In the genomic region with DNA sequence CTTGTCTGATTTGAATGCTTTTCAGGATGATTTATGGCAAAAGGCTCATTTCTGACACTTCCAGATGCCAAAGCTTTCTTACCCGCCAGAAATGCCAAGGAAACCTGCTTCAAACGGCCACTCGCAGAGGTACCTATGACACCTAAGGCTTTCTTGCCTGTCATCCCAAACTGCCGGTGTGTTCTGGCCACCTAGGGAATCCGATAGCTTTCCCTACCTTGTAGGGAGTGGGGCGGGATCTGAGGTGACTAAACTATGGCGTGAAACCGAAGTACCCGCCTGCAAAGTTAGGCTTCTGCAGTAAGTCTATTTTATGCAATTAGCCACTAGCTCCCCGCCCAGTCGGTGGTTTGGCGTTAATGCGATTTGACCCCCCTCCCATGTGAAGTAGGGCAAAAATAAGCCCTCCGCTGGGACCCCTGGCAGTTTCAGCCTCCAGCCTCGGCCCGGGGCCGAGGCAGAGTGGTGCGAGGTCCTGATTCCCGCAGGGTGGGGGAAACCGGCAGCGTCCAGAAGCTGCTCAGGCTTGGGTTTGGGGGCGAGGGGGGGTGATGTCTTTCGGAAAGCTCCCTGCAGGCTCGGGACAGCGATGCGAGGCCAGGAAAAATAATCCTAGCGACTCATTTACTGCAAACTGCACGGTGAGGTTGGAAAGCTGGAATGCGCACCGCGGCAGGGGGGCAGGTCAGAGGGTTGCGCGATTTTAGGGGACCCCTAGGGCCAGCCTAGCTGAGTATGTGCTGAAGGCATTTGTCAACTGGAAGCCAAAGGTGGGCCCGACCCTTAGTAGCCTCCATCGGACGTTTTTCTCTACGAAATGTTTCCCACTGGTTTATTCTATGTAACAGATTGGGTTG, we compare ENCODE assay signal across 11 mouse cellular contexts. TPM values are rescaled to one million over a fixed set of nuclear protein-coding genes. Genes with fewer than 3 reads are reported as not detected.
A peak's percentile ranks its signal among the peaks of the same experiment; 100 is the strongest.
DNase-seq lines count a peak whose midpoint lies in the region; ATAC-seq and TF ChIP-seq lines count a peak whose summit lies in the region.
"Had no signal": no experiment of that assay in that cellular context is flagged by ENCODE, and none has a peak within 500 bp of the region (broad histone marks: within the 10 kb centered on the region; RNA-seq: fewer than 3 reads in every experiment).

No protein-coding gene starts in this region.

- TF ChIP-seq POLR2A in thymus, adult 2 months (IDR thresholded peaks at IDR 0.05; ENCODE audit: control insufficient read depth, extremely low read depth, insufficient read depth, low read length, poor library complexity) = no peak

- H3K27ac ChIP-seq in heart, embryonic 16.5 days (ENCODE audit: low read length) = no peak overlapping the region
- no peak overlapping the region for H3K27ac ChIP-seq in hindbrain, postnatal 0 days
- H3K27ac ChIP-seq in neural tube, embryonic 12.5 days = no peak overlapping the region
- H3K27ac ChIP-seq in thymus, adult 2 months (ENCODE audit: control insufficient read depth, insufficient read depth, low read length) = no peak overlapping the region

- peaks cover 66% of the 10 kb centered on the region for H3K27me3 ChIP-seq in heart, embryonic 16.5 days (ENCODE audit: control insufficient read depth, insufficient read depth, low read length)
- peaks cover 71% of the 10 kb centered on the region for H3K27me3 ChIP-seq in hindbrain, postnatal 0 days (ENCODE audit: insufficient read depth, low read length)
- peaks cover 84% of the 10 kb centered on the region for H3K27me3 ChIP-seq in neural tube, embryonic 12.5 days (replicated peaks)
- peaks cover 18% of the 10 kb centered on the region for H3K27me3 ChIP-seq in thymus, adult 2 months (ENCODE audit: control insufficient read depth, insufficient read depth, low read length)

- peak overlapping the region; percentile 37 for H3K4me3 ChIP-seq in heart, embryonic 16.5 days (ENCODE audit: low read length)
- 0 out of 2 replicates have a peak overlapping the region, but pooled peaks have one; percentile 8 for H3K4me3 ChIP-seq in hindbrain, postnatal 0 days (ENCODE audit: low read length)
- H3K4me3 ChIP-seq in neural tube, embryonic 12.5 days = peak overlapping the region; percentile 16
- no peak overlapping the region for H3K4me3 ChIP-seq in thymus, adult 2 months (ENCODE audit: control insufficient read depth, insufficient read depth, low read length)

- no peaks in the 10 kb centered on the region for H3K36me3 ChIP-seq in heart, embryonic 16.5 days (ENCODE audit: control insufficient read depth, insufficient read depth)
- no peaks in the 10 kb centered on the region for H3K36me3 ChIP-seq in hindbrain, postnatal 0 days (ENCODE audit: insufficient read depth, low read length)
- no peaks in the 10 kb centered on the region for H3K36me3 ChIP-seq in neural tube, embryonic 12.5 days
- H3K36me3 ChIP-seq in thymus, adult 2 months (ENCODE audit: control insufficient read depth, insufficient read depth, low read length) = no peaks in the 10 kb centered on the region
- H3K36me3 ChIP-seq: G1E had no signal

- H3K9ac ChIP-seq in heart, embryonic 16.5 days (ENCODE audit: low read length) = no peak overlapping the region
- no peak overlapping the region for H3K9ac ChIP-seq in hindbrain, postnatal 0 days (replicated peaks; ENCODE audit: low read length)
- H3K9ac ChIP-seq in neural tube, embryonic 12.5 days = no peak overlapping the region

- no peak for TF ChIP-seq CTCF in hindbrain, postnatal 0 days (IDR thresholded peaks at IDR 0.05; ENCODE audit: low read depth)
- no peak for TF ChIP-seq CTCF in thymus, adult 2 months (IDR thresholded peaks at IDR 0.05; ENCODE audit: borderline replicate concordance, control insufficient read depth, extremely low read depth, insufficient read depth, low read length, poor library complexity)

- peak overlapping the region; percentile 58 for H3K4me2 ChIP-seq in heart, embryonic 16.5 days (ENCODE audit: low read depth, low read length)
- peak overlapping the region; percentile 42; the same call in 1 of the 2 replicates for H3K4me2 ChIP-seq in hindbrain, postnatal 0 days (ENCODE audit: low read depth, low read length)
- H3K4me2 ChIP-seq in neural tube, embryonic 12.5 days (replicated peaks) = peak overlapping the region; percentile 47

- H3K4me1 ChIP-seq in heart, embryonic 16.5 days (ENCODE audit: control insufficient read depth, insufficient read depth, low read length) = peaks cover 3% of the 10 kb centered on the region; the same call in 1 of the 2 replicates
- H3K4me1 ChIP-seq in hindbrain, postnatal 0 days (ENCODE audit: insufficient read depth, low read length) = no peaks in the 10 kb centered on the region
- H3K4me1 ChIP-seq in neural tube, embryonic 12.5 days = peaks cover 21% of the 10 kb centered on the region
- H3K4me1 ChIP-seq in thymus, adult 2 months (replicated peaks; ENCODE audit: control insufficient read depth, insufficient read depth, low read length) = no peaks in the 10 kb centered on the region

- no peak for ATAC-seq in heart, embryonic 16.5 days (replicated peaks; ENCODE audit: extremely low read depth, insufficient read depth, low FRiP score)
- no peak for ATAC-seq in hindbrain, postnatal 0 days
- peak; percentile 42; the same call in 1 of the 2 replicates for ATAC-seq in neural tube, embryonic 12.5 days (ENCODE audit: low FRiP score, low read depth)

- no peaks in the 10 kb centered on the region for H3K9me3 ChIP-seq in heart, embryonic 16.5 days (replicated peaks; ENCODE audit: control insufficient read depth, low read length)
- no peaks in the 10 kb centered on the region for H3K9me3 ChIP-seq in hindbrain, postnatal 0 days (ENCODE audit: low read length)
- no peaks in the 10 kb centered on the region for H3K9me3 ChIP-seq in neural tube, embryonic 12.5 days

- no peak for DNase-seq in heart, adult 18-20 months
- peak; percentile 59 for DNase-seq in embryo, embryonic 11 days
- DNase-seq in hindbrain, postnatal 0 days (ENCODE audit: low spot score) = no peak
- no peak for DNase-seq in thymus, adult 2 months
- no peak for DNase-seq in thymus, postnatal 14 days
- DNase-seq in urinary bladder, postnatal 14 days (ENCODE audit: low spot score) = no peak

- WGBS in heart, embryonic 16.5 days = 5% methylated on average over 37 of the region's 37 CpGs
- WGBS in hindbrain, postnatal 0 days = 2% methylated on average over 37 of the region's 37 CpGs
- under 1% methylated on average over 37 of the region's 37 CpGs for WGBS in neural tube, embryonic 12.5 days
- 7% methylated on average over 37 of the region's 37 CpGs for whole genome bisulfite sequencing in thymus, adult 2 months

RNA-seq across cellular contexts. Expression of a gene that starts 10.8 kb away (rescaled TPM):
- polyA plus RNA-seq in heart, embryonic 16.5 days (2015; fragmentation: Nextera tagmentation; extraction: Ambion mirVana) = 1.4 and 1.9 TPM in 2 replicates
- total RNA-seq in heart, adult 18-20 months (2021) = 1 to 10 TPM; 1.3 to 2.3 TPM
- total RNA-seq in hindbrain, postnatal 0 days (2014; rRNA removed) = 1.5 and 3.7 TPM in 2 replicates
- polyA plus RNA-seq in hindbrain, postnatal 0 days (2015; fragmentation: Nextera tagmentation; extraction: Ambion mirVana) = 1.1 TPM in 2 replicates
- polyA plus RNA-seq in neural tube, embryonic 12.5 days (2016; fragmentation: Nextera tagmentation; extraction: Ambion mirVana) = 13.1 and 15.5 TPM in 2 replicates
- polyA plus RNA-seq in thymus, adult 2 months (2012; rRNA removed) = 2.7 and 3.3 TPM in 2 replicates
- total RNA-seq: G1E had no signal
- polyA plus RNA-seq: G1E had no signal

RNA-seq across cellular contexts. Expression of a gene that starts 40.0 kb away (rescaled TPM):
- not detected in 2 replicates for polyA plus RNA-seq in heart, embryonic 16.5 days (2015; fragmentation: Nextera tagmentation; extraction: Ambion mirVana)
- total RNA-seq in heart, adult 18-20 months (2021) = not detected
- 1.4 TPM in 1 of 2 replicates, not detected in the other for total RNA-seq in hindbrain, postnatal 0 days (2014; rRNA removed)
- 0.16 and 0.28 TPM in 2 replicates for polyA plus RNA-seq in hindbrain, postnatal 0 days (2015; fragmentation: Nextera tagmentation; extraction: Ambion mirVana)
- polyA plus RNA-seq in neural tube, embryonic 12.5 days (2016; fragmentation: Nextera tagmentation; extraction: Ambion mirVana) = 1.0 and 2.2 TPM in 2 replicates
- polyA plus RNA-seq in thymus, adult 2 months (2012; rRNA removed) = not detected in 2 replicates
- polyA plus RNA-seq: G1E; large intestine, adult 2 months; small intestine, adult 2 months had no signal
